Mouse (Mus musculus) embryo, embryonic 10.5 days (tissue): ENCODE data around the gene Disp1.

Experiments used
- DNase-seq: peaks from one replicate; pipeline ENCODE4 v3.0.0-alpha.2; 2015; ENCODE audit warnings: low spot score

The Disp1 gene

GRCm38 (mm10) chr1:183220796-183221718 is at the start of gene Disp1:
Gene Disp1, minus strand, starts transcription at chr1:183221522.
- peak; percentile 89 for DNase-seq

DNA sequence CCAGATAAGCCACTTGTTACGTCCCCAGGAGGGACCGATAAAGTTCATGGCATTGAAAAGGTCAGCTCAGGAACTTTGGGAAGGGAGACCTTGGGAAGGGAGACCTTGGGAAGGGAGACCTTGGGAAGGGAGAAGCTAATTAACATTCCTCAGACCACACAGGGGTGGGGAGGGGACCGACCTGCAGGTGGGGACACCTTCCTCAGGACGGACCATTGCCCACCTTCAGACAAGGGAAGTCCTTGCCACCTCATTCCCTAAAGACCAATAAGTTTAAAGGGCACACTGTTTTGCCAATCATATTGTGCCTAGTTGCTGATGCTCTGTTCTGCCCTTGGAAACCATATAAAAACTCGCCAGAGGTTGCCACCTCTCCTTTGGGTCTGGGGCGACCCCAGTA is 46.3 kb upstream of the Disp1 start:
- no peak for DNase-seq

- DNase-seq, result no peak
Observed at GRCm38 (mm10) chr1:183265921-183266467, 44.7 kb upstream of the Disp1 start.

DNA sequence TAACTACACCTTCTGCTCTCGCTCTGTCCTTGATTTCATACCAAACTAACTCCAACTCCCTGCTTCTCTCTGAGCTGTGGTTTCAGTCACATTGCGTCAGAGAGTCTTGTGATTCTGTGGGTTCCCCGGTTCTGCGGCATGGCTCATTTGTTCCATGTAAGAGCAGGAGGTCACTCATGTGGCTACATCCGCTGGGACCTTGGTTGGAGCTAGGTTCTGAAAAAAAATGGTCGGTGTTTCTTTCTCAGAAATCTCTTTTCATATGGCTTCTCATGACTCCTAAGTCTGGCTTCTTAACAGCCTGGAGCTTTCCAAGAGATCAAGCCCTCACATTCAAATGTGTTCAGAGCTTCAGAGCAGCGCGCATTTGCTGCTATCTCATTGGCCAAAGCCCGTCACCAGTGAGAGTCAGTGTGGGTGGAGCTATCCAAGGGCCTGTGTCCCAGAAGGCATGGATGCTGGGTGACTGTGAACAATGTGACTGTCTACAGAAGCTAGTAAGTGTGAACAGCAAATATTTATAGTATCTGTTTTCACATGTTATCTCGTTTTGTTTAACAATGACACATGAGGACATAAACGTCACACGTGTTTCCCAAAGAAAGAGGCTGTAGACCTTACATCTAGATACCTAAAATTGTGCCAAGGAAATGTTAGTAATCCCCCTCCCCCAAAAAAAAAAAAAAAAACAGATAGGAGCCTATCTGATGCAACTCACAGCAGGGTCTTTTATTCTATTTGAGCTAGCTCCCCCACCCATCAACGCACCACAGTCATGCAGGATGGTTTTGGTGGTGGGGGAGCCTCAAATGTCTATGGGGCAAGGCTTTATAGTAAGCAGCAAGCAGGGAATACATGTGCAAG is 43.1 kb upstream of the Disp1 start:
- DNase-seq, result peak; percentile 18

- no peak for DNase-seq
Observed at GRCm38 (mm10) chr1:183252574-183252973, 31.3 kb upstream of the Disp1 start.

GRCm38 (mm10) chr1:183251818-183252217 is 30.5 kb upstream of the Disp1 start:
- no peak for DNase-seq

- no peak for DNase-seq
Observed at GRCm38 (mm10) chr1:183250612-183251011, 29.3 kb upstream of the Disp1 start.

DNA sequence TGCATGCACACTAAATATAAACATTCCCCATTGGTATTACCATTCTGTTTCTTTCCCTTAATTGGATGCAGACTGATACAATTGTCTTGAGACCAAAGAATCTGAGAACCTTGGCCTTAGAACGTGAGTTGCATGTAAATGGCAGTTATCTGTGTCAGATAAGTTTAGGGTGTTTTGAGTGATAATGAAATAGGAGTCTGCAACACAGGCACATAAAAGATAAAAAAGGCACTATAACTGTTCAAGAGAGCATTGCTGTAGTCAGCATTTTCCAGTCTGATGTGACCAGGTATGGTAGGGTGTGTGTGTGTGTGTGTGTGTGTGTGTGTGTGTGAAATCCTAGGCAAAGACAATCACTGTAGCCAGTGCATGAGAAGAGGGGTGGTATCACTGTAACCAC is 26.8 kb upstream of the Disp1 start:
- DNase-seq, result no peak

DNA sequence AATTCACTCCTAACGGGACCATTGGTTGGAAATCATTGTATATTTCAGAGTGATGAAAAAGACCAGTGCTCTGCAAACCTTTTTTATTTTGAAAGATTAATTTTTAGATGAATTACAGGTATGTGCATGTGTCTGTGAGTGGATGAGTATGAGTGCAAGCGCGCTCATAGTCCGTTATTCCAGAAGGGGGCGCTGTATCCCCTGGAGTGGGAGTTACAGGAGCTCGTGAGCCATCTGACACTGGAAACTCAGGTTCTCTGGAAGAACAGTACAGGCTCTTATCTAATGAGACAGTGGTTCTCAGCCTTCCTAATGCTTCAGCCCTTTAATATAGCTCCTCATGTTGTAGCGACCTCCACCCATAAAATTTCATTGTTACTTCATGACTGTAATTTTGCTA is 22.0 kb upstream of the Disp1 start:
- DNase-seq, result no peak

GRCm38 (mm10) chr1:183237901-183238300 is 16.6 kb upstream of the Disp1 start:
- DNase-seq, result peak; percentile 75

GRCm38 (mm10) chr1:183236460-183236859 is 15.1 kb upstream of the Disp1 start:
- DNase-seq, result no peak

DNA sequence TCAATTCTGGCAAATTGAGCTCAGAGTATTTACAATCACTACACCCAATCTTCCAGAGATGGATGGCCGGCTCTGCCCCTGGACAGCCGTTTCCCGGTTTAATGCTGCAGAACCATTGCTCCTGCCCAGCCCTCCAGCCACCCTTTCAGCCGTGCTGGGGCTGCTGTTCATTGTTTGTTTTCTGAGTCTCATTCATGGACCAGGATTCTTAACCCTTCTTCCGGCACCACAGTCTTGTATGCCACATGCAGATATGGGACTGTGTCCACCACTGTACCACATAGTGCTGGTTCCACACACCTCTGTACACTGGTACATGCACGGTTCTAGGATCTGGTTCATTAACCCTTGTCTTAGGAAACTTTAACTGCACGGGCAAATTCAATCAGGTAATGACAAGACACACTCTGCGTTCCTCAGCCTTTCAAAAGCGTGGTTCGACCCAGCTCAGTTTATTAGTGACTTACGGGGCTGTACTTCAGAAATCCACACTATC is 12.4 kb upstream of the Disp1 start:
- no peak for DNase-seq

DNA sequence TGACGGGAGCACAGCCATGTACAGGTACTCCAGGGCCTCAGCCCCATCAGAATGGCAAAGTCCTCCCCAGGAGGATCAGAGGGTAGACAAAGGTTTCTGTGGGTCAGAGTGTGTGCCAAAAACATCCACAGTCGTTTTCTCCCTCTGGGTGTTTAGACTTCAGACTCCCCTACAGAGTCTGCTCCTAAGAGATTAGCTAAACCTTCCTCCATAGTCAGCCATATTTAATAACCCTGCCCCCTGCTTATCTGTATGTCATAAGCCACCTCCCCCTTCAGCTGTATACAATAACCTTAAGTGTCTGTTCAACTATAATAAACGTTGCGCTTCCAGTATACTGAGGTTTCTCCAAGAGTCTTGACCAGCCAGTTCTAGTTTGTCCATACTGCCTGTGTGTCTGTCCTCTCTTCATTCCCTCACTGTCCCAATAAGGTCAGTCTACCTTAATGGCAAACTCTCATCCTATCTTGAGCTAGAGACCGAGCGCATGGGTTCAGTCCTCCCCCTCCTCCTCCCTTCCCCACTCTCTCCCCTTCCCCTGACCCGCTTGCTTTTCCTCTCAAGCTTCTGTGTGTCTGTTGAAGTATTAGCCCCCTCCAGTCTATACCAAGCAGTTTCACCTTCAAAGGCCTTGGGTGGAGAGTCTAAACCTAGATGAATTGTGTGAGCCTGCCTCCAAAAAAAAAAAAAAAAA is 11.8 kb upstream of the Disp1 start:
- no peak for DNase-seq

GRCm38 (mm10) chr1:183227469-183227868 is 6.1 kb upstream of the Disp1 start:
- DNase-seq, result no peak

GRCm38 (mm10) chr1:183219021-183219420 is 2.3 kb downstream of the Disp1 start:
- DNase-seq, result no peak

- DNase-seq, result no peak
Observed at GRCm38 (mm10) chr1:183216691-183217090, 4.6 kb downstream of the Disp1 start.

GRCm38 (mm10) chr1:183215706-183216105 is 5.6 kb downstream of the Disp1 start:
- no peak for DNase-seq

GRCm38 (mm10) chr1:183213850-183214249 is 7.5 kb downstream of the Disp1 start:
- no peak for DNase-seq

DNA sequence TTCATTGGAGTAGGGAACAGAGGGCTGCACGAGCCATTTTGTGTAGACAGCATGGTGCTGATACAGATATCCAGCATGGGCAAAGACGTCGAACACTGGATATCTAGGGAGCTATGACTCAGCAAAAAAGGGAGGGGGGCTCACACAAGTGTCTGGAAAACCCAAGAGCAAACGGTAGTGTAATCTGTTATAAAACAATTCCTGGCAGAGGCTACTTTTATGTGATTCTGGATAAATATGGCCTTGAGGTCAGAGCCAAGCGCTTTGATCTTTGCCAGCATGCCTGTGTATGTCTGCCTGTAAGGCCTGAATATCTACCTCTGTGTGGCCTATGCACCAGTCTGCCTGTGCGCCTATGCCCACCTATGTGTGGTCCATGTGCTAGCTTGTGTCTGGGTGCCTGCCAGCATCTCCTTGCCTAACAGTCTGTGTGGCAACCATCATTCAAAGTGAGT is 8.5 kb downstream of the Disp1 start:
- no peak for DNase-seq

DNA sequence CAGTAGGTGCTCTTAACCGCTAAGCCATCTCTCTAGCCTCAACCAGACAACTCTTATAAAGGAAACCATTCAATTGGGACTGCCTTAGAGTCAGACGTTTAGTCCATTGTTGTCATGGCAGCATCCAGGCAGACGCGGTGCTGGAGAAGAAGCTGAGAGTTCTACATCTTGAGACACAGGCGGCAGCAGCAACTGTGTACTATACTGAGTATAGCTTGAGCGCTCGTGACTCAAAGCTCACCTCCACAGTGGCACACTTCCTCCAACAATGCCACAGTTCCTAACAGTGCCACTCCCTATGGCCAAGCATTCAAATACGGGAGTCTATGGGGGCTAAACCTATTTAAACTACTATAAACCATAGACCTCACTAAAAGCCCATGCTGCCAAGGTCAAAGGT is 11.2 kb downstream of the Disp1 start:
- DNase-seq, result no peak

- no peak for DNase-seq
Observed at GRCm38 (mm10) chr1:183207623-183208022, 13.7 kb downstream of the Disp1 start.

DNA sequence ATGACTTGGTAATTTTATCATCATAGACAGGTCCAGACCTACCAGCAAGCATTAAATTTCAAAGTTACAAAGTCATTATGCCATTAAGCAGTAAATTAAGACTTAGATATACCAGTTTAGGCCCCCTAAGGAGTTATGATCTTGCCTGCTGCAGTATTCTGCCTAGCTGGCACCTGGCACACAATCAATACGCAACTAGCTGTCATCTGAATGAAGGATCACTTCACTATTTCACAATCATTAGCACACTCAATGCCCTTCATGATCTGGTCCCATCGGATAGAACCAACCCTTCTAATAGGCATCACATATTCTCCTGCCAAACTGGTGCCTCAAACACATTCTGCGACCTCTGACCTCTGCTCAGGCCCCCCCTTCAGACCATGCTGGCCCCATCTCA is 14.2 kb downstream of the Disp1 start:
- DNase-seq, result no peak
